Mouse (Mus musculus) neural tube, embryonic 15.5 days (tissue): ENCODE measurements around the gene Rims4. TPM values are rescaled to one million over a fixed set of nuclear protein-coding genes. Genes with fewer than 3 reads are reported as not detected.

Experiments
- ATAC-seq: fragments of 200-750 bp; cut with Nextera tagmentation; 2 replicates; pipeline ENCODE4 v1.8.0; 2017; ENCODE audit warnings: mild to moderate bottlenecking, moderate TSS enrichment, moderate library complexity; ENCODE audit not compliant: low FRiP score
- H3K27ac ChIP-seq: fragments of 300-500 bp; sonication (generic); replicated peaks from 2 replicates; pipeline ENCODE4 v1.5.1; 2015; ENCODE audit warnings: mild to moderate bottlenecking, inconsistent platforms
- H3K27me3 ChIP-seq: fragments of 300-500 bp; sonication (generic); replicated peaks from 2 replicates; pipeline ENCODE4 v1.6.1; 2015; ENCODE audit warnings: inconsistent platforms
- H3K36me3 ChIP-seq: fragments of 300-500 bp; sonication (generic); 2 replicates; pipeline ENCODE4 v1.6.1; 2015; ENCODE audit warnings: inconsistent platforms
- H3K4me1 ChIP-seq: fragments of 300-500 bp; sonication (generic); 2 replicates; pipeline ENCODE4 v1.6.1; 2015; ENCODE audit warnings: inconsistent platforms
- H3K4me2 ChIP-seq: fragments of 300-500 bp; sonication (generic); 2 replicates; pipeline ENCODE4 v1.6.1; 2015; ENCODE audit warnings: inconsistent platforms, mild to moderate bottlenecking, moderate library complexity
- H3K4me3 ChIP-seq: fragments of 300-500 bp; sonication (generic); replicated peaks from 2 replicates; pipeline ENCODE4 v1.5.1; 2015; ENCODE audit warnings: mild to moderate bottlenecking, inconsistent platforms
- H3K9ac ChIP-seq: fragments of 300-500 bp; sonication (generic); replicated peaks from 2 replicates; pipeline ENCODE4 v1.6.1; 2015; ENCODE audit warnings: mild to moderate bottlenecking, inconsistent platforms
- H3K9me3 ChIP-seq: fragments of 300-500 bp; sonication (generic); replicated peaks from 2 replicates; pipeline ENCODE4 v1.6.1; 2016; ENCODE audit warnings: inconsistent platforms
- WGBS: fragments of 180-500 bp; shearing (Covaris S2); methylation state at CpG from one replicate; pipeline ENCODE4 v1.1.7; 2015; ENCODE audit warnings: mixed read lengths; 5-methylcytosine and 5-hydroxymethylcytosine counted together
- polyA plus RNA-seq: library from polyadenylated mRNA; unstranded; fragments of >200 nt; fragmentation: Nextera tagmentation; extraction: Ambion mirVana; gene quantifications from 2 replicates; pipeline ENCODE4 v1.2.1, GENCODE M21; 2015

The Rims4 gene
- polyA plus RNA-seq, 1 experiment from 2014 or later: 17.8 TPM

DNA sequence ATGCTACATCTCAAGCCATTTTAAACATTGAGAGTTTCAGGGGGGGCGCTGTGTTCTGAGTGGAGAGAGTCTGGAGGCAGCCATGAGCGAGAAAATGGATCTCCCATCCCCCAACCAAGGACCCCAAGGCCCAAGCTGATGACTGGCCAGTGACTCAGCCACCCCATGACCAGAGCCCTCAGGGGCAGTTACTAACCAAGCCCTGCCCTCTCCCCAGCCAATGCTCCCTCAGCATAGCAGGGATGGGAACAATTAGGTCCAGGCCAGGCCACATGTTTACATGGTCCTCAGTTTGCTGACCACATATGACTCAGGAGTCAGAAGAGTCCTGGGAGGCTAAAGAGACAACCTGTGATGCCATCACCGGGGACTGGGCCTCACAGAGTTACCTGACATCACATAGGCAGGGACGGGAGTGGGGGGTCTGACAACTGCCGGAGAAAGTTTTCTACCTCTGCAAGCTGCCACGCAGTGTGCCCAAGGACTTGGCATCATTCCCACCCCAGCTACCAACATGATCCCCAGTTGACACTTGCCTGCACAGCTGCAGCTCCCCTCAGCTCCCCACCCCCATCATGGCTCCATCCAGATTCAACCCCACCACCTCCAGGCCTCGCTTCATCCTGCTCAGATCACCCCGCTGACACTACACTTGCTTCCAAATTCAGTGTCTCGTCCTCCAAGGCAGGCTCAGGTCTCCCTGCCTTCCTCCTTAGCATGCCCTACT, 103.6 kb downstream of the Rims4 start:
- Histone ChIP-seq H3K27ac (no peak overlapping the region), H3K9ac (no peak overlapping the region), H3K4me3 (no peak overlapping the region), H3K4me1 (0 out of 2 replicates have a peak, but pooled peaks cover 6% of the 10 kb centered on the region), H3K9me3 (no peaks in the 10 kb centered on the region), H3K36me3 (no peaks in the 10 kb centered on the region), H3K27me3 (no peaks in the 10 kb centered on the region), H3K4me2 (no peak overlapping the region)
- ATAC-seq: no peak
- WGBS: 89% methylated on average over 9 of the region's 9 CpGs

DNA sequence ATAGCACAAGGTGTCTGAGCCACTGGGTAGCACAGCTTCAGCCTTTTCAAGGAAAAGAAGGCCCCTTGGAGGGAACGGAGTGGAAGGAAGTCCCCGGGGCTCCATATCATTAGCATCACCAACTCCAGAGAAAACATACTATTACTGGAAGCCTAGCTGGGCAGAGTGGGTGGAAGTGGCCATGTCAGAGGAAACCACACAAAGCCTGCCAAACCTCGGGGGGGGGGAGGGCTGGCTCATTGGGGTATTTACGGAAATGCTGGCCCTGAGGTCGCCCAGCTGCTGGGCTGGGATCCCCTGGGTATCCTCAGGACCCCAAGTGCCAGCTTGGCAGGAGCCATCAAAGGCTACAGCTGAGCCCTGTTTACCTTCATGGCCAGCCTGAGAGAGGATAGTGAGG, 105.4 kb downstream of the Rims4 start:
- H3K27ac ChIP-seq: no peak overlapping the region
- H3K4me3 ChIP-seq: no peak overlapping the region
- no peaks in the 10 kb centered on the region for H3K27me3 ChIP-seq
- H3K36me3 ChIP-seq: no peaks in the 10 kb centered on the region
- H3K4me1 ChIP-seq: 0 out of 2 replicates have a peak, but pooled peaks cover 6% of the 10 kb centered on the region
- no peak overlapping the region for H3K4me2 ChIP-seq
- H3K9ac ChIP-seq: no peak overlapping the region
- ATAC-seq: no peak
- 60% methylated on average over 5 of the region's 5 CpGs for WGBS
- no peaks in the 10 kb centered on the region for H3K9me3 ChIP-seq

Other genes starting within 250 kb of the Rims4 start
- gene Ada, start 168.4 kb downstream of the Rims4 start, polyA plus RNA-seq: 4.2 and 10.1 TPM in 2 replicates
- 0.31 and 0.54 TPM in 2 replicates for gene Ccn5, start 97.8 kb downstream of the Rims4 start, polyA plus RNA-seq
- gene Kcnk15, start 65.0 kb downstream of the Rims4 start, polyA plus RNA-seq: 0.24 TPM in 1 of 2 replicates, not detected in the other
- gene Ywhab, start 76.3 kb upstream of the Rims4 start, polyA plus RNA-seq: 487 and 519 TPM in 2 replicates
- 1.1 and 1.7 TPM in 2 replicates for gene Pabpc1l, start 106.8 kb upstream of the Rims4 start, polyA plus RNA-seq
- gene Stk4, start 151.6 kb upstream of the Rims4 start, polyA plus RNA-seq: 15.4 and 19.0 TPM in 2 replicates
- gene Tomm34, start 152.5 kb upstream of the Rims4 start, polyA plus RNA-seq: 49.5 and 53.9 TPM in 2 replicates